ENCODE assay signal across 20 mouse cellular contexts in genomic region chrX:19162958-19163357, GRCm38 (mm10).
A peak's percentile ranks its signal among the peaks of the same experiment; 100 is the strongest.
DNase-seq lines count a peak whose midpoint lies in the region; ATAC-seq and TF ChIP-seq lines count a peak whose summit lies in the region.
"Had no signal": no experiment of that assay in that cellular context is flagged by ENCODE, and none has a peak within 500 bp of the region (broad histone marks: within the 10 kb centered on the region; RNA-seq: fewer than 3 reads in every experiment).

No protein-coding gene starts in this region.

- H3K27me3 ChIP-seq in C2C12 (ENCODE audit: control insufficient read depth, insufficient read depth, insufficient read length) = no peaks in the 10 kb centered on the region
- no peaks in the 10 kb centered on the region for H3K27me3 ChIP-seq in midbrain, embryonic 13.5 days
- H3K27me3 ChIP-seq: embryonic facial prominence, embryonic 13.5 days; heart, embryonic 15.5 days; limb, embryonic 13.5 days; liver, embryonic 15.5 days had no signal

- intact Hi-C loops in left cerebral cortex, postnatal 36 days (cut with DNase I) = no loop called here

- ATAC-seq in megakaryocyte progenitor cell, adult 5-6 weeks (replicated peaks; ENCODE audit: poor library complexity) = peak; percentile 65
- ATAC-seq in midbrain, embryonic 13.5 days = no peak
- ATAC-seq: forebrain, postnatal 0 days; hindbrain, postnatal 0 days; intestine, postnatal 0 days had no signal

- H3K36me3 ChIP-seq in C2C12 (ENCODE audit: control insufficient read depth, insufficient read depth) = peaks cover 78% of the 10 kb centered on the region
- no peaks in the 10 kb centered on the region for H3K36me3 ChIP-seq in midbrain, embryonic 13.5 days
- H3K36me3 ChIP-seq: embryonic facial prominence, embryonic 13.5 days; heart, embryonic 15.5 days; limb, embryonic 13.5 days; liver, embryonic 15.5 days had no signal

- peak overlapping the region; percentile 57 for H3K4me3 ChIP-seq in C2C12 (ENCODE audit: insufficient read depth, poor library complexity, severe bottlenecking)
- H3K4me3 ChIP-seq in brown adipose tissue, adult 24 weeks (ENCODE audit: insufficient read depth, low read depth, low read length) = no peak overlapping the region
- H3K4me3 ChIP-seq in midbrain, embryonic 13.5 days (replicated peaks) = no peak overlapping the region
- H3K4me3 ChIP-seq: embryonic facial prominence, embryonic 13.5 days; heart, adult 2 months; heart, embryonic 15.5 days; limb, embryonic 13.5 days; liver, embryonic 15.5 days had no signal

- H3K27ac ChIP-seq in brown adipose tissue, adult 24 weeks (replicated peaks; ENCODE audit: low read depth, low read length) = 0 out of 2 replicates have a peak overlapping the region, but pooled peaks have one; percentile 16
- H3K27ac ChIP-seq in midbrain, embryonic 13.5 days = no peak overlapping the region
- H3K27ac ChIP-seq: embryonic facial prominence, embryonic 13.5 days; heart, adult 2 months; heart, embryonic 15.5 days; hindbrain, postnatal 0 days; kidney, postnatal 0 days; limb, embryonic 13.5 days; liver, embryonic 15.5 days had no signal

- H3ac ChIP-seq in C2C12 (ENCODE audit: control insufficient read depth, insufficient read length, low read depth) = no peak overlapping the region

- TF ChIP-seq CTCF in C2C12 (IDR thresholded peaks at IDR 0.05; ENCODE audit: control insufficient read depth, insufficient read depth, insufficient read length) = no peak

- H3K4me2 ChIP-seq in midbrain, embryonic 13.5 days (replicated peaks) = no peak overlapping the region
- H3K4me2 ChIP-seq: embryonic facial prominence, embryonic 13.5 days; heart, embryonic 15.5 days; limb, embryonic 13.5 days; liver, embryonic 15.5 days had no signal

- no peak overlapping the region for H3K9ac ChIP-seq in midbrain, embryonic 13.5 days (replicated peaks)
- H3K9ac ChIP-seq: embryonic facial prominence, embryonic 13.5 days; forebrain, postnatal 0 days; heart, embryonic 15.5 days; limb, embryonic 13.5 days; liver, embryonic 15.5 days had no signal

- 78% methylated on average over 1 of the region's 1 CpGs for WGBS in midbrain, embryonic 13.5 days

- H3K9me3 ChIP-seq in midbrain, embryonic 13.5 days = no peaks in the 10 kb centered on the region
- H3K9me3 ChIP-seq: embryonic facial prominence, embryonic 13.5 days; G1E; heart, embryonic 15.5 days; limb, embryonic 13.5 days; liver, embryonic 15.5 days had no signal

- DNase-seq in 3T3-L1 (ENCODE audit: low read depth, low spot score) = peak; percentile 80
- no peak for DNase-seq in urinary bladder, adult 18-20 months (ENCODE audit: low spot score in 2 of 2)
- no peak for DNase-seq in left cerebral cortex, postnatal 36 days (ENCODE audit: low spot score in 2 of 2)
- DNase-seq: adrenal gland, adult 2 months; cerebellum, adult 9-10 months; forebrain, postnatal 0 days; gastrocnemius, postnatal 10 days; heart, adult 2 months had no signal

- peaks cover 91% of the 10 kb centered on the region for H3K79me2 ChIP-seq in C2C12 (ENCODE audit: control insufficient read depth, insufficient read depth)

- H3K79me3 ChIP-seq in C2C12 (ENCODE audit: low read depth) = peaks cover 89% of the 10 kb centered on the region

- peaks cover 2% of the 10 kb centered on the region; the same call in 1 of the 2 replicates for H3K4me1 ChIP-seq in brown adipose tissue, adult 24 weeks (ENCODE audit: control insufficient read depth, insufficient read depth, insufficient read length, low read length)
- H3K4me1 ChIP-seq in midbrain, embryonic 13.5 days (replicated peaks) = no peaks in the 10 kb centered on the region
- H3K4me1 ChIP-seq: embryonic facial prominence, embryonic 13.5 days; heart, embryonic 15.5 days; limb, embryonic 13.5 days; liver, embryonic 15.5 days had no signal

TF ChIP-seq in C2C12, 6 proteins besides CTCF, POLR2A, EP300 and RAD21:
- TF ChIP-seq CEBPB (IDR thresholded peaks at IDR 0.05; ENCODE audit: low read depth) = no peak
- TF ChIP-seq MAX (IDR thresholded peaks at IDR 0.05) = no peak
- no peak for TF ChIP-seq MYOG (IDR thresholded peaks at IDR 0.05; ENCODE audit: control insufficient read depth, extremely low read depth, insufficient read length)
- TF ChIP-seq FOSL1 (IDR thresholded peaks at IDR 0.05; ENCODE audit: insufficient read depth, low read length, poor library complexity, severe bottlenecking) = no peak
- TF ChIP-seq MYOD1 (IDR thresholded peaks at IDR 0.05; ENCODE audit: control insufficient read depth, insufficient read length, low read depth) = no peak
- no peak for TF ChIP-seq USF1 (IDR thresholded peaks at IDR 0.05; ENCODE audit: low read depth)
